Comparison of ENCODE assay signal across 7 mouse cellular contexts in genomic region chr16:13359405-13359858, GRCm38 (mm10).
DNase-seq lines count a peak whose midpoint lies in the region; ATAC-seq and TF ChIP-seq lines count a peak whose summit lies in the region.

No protein-coding gene starts in this region.

- H3K4me2 ChIP-seq in embryonic facial prominence, embryonic 14.5 days (ENCODE audit: low read depth, low read length): peak overlapping the region; percentile 32
- peak overlapping the region; percentile 65 for H3K4me2 ChIP-seq in hindbrain, embryonic 16.5 days (ENCODE audit: low read length)
- peak overlapping the region; percentile 58 for H3K4me2 ChIP-seq in midbrain, postnatal 0 days (ENCODE audit: low read depth, low read length, poor library complexity, severe bottlenecking)

- H3K27me3 ChIP-seq in embryonic facial prominence, embryonic 14.5 days (replicated peaks; ENCODE audit: control insufficient read depth, insufficient read depth, low read length): no peaks in the 10 kb centered on the region
- H3K27me3 ChIP-seq in hindbrain, embryonic 16.5 days (replicated peaks; ENCODE audit: control insufficient read depth, insufficient read depth, low read length): no peaks in the 10 kb centered on the region
- no peaks in the 10 kb centered on the region for H3K27me3 ChIP-seq in midbrain, postnatal 0 days (ENCODE audit: insufficient read depth, low read length)

- H3K27ac ChIP-seq in layer of hippocampus, adult 2 months: peak overlapping the region; percentile 96
- no peak overlapping the region; the same call in 1 of the 2 replicates for H3K27ac ChIP-seq in embryonic facial prominence, embryonic 14.5 days (replicated peaks; ENCODE audit: low read depth, low read length)
- H3K27ac ChIP-seq in hindbrain, embryonic 16.5 days (ENCODE audit: low read depth, low read length): peak overlapping the region; percentile 64
- peak overlapping the region; percentile 77 for H3K27ac ChIP-seq in midbrain, postnatal 0 days (ENCODE audit: low read depth, low read length)

- peak overlapping the region; percentile 34; the same call in 1 of the 2 replicates for H3K9ac ChIP-seq in embryonic facial prominence, embryonic 14.5 days (ENCODE audit: low read depth, low read length)
- peak overlapping the region; percentile 60 for H3K9ac ChIP-seq in hindbrain, embryonic 16.5 days (ENCODE audit: low read depth, low read length)
- peak overlapping the region; percentile 37 for H3K9ac ChIP-seq in midbrain, postnatal 0 days (replicated peaks; ENCODE audit: low read length, poor library complexity, severe bottlenecking)

- ATAC-seq in embryonic facial prominence, embryonic 14.5 days (ENCODE audit: low read depth): no peak
- peak; percentile 57 for ATAC-seq in hindbrain, embryonic 16.5 days
- ATAC-seq in midbrain, postnatal 0 days (ENCODE audit: low FRiP score): no peak

- H3K4me3 ChIP-seq in layer of hippocampus, adult 2 months: peak overlapping the region; percentile 66
- no peak overlapping the region for H3K4me3 ChIP-seq in embryonic facial prominence, embryonic 14.5 days (ENCODE audit: low read depth, low read length)
- peak overlapping the region; percentile 34 for H3K4me3 ChIP-seq in hindbrain, embryonic 16.5 days (ENCODE audit: low read length)
- peak overlapping the region; percentile 38 for H3K4me3 ChIP-seq in midbrain, postnatal 0 days (ENCODE audit: low read depth, low read length)

- H3K4me1 ChIP-seq in embryonic facial prominence, embryonic 14.5 days (ENCODE audit: control insufficient read depth, insufficient read depth, low read length): peaks cover 20% of the 10 kb centered on the region
- peaks cover 23% of the 10 kb centered on the region for H3K4me1 ChIP-seq in hindbrain, embryonic 16.5 days (ENCODE audit: control insufficient read depth, insufficient read depth, low read depth, low read length)
- peaks cover 3% of the 10 kb centered on the region; the same call in 1 of the 2 replicates for H3K4me1 ChIP-seq in midbrain, postnatal 0 days (ENCODE audit: insufficient read depth, low read length)

- H3K9me3 ChIP-seq in embryonic facial prominence, embryonic 14.5 days (ENCODE audit: control insufficient read depth, low read length): no peaks in the 10 kb centered on the region
- H3K9me3 ChIP-seq in hindbrain, embryonic 16.5 days (ENCODE audit: control insufficient read depth, low read length): no peaks in the 10 kb centered on the region
- no peaks in the 10 kb centered on the region for H3K9me3 ChIP-seq in midbrain, postnatal 0 days (ENCODE audit: low read length)

- no peaks in the 10 kb centered on the region for H3K36me3 ChIP-seq in embryonic facial prominence, embryonic 14.5 days (ENCODE audit: control insufficient read depth, insufficient read depth, low read length)
- H3K36me3 ChIP-seq in hindbrain, embryonic 16.5 days (ENCODE audit: control insufficient read depth, insufficient read depth, low read length): no peaks in the 10 kb centered on the region
- H3K36me3 ChIP-seq in midbrain, postnatal 0 days (ENCODE audit: insufficient read depth, low read length): no peaks in the 10 kb centered on the region

- WGBS in embryonic facial prominence, embryonic 14.5 days: 39% methylated on average over 9 of the region's 9 CpGs
- WGBS in hindbrain, embryonic 16.5 days: 49% methylated on average over 9 of the region's 9 CpGs
- WGBS in midbrain, postnatal 0 days: 47% methylated on average over 9 of the region's 9 CpGs

- no peak for DNase-seq in layer of hippocampus, adult 2 months (ENCODE audit: low spot score in 2 of 2)
- DNase-seq in layer of hippocampus, adult 11-12 months (ENCODE audit: low spot score): no peak
- DNase-seq in embryonic facial prominence, embryonic 14.5 days (ENCODE audit: low spot score): no peak
- DNase-seq in midbrain, postnatal 0 days (ENCODE audit: low spot score): no peak
- no peak for DNase-seq in thymus, postnatal 14 days
- no peak for DNase-seq in thymus, postnatal 10 days (ENCODE audit: low spot score in 2 of 2)

- TF ChIP-seq CTCF in layer of hippocampus, adult 2 months (conservative IDR thresholded peaks at IDR 0.05): no peak
- TF ChIP-seq CTCF in midbrain, postnatal 0 days (IDR thresholded peaks at IDR 0.05): no peak
